Mouse (Mus musculus): ENCODE data around the gene Fat3.

The Fat3 gene

DNA sequence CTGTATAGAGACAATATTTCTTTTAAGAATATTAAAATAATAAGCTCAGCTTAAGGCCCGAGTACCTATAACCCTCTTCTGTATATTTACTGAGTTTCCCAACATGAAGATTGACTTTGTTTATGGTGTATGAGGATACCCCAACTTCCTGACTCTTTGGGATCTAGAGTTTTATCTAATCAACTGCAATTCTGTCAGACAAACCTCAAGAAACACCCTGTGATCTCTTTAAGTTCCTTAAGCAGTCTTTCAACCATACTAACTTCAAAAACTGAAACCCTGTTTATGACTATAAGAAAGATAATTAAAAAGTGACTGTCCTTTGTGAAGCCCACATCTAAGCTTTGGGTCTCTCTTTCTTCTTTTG, 546.8 kb downstream of the Fat3 start:
- in situ Hi-C loops (cut with MboI, MseI) = no loop called here

GRCm38 (mm10) chr9:15953585-15954337, 547.3 kb downstream of the Fat3 start:
- in situ Hi-C loops (cut with MboI, MseI) = no loop called here

- in situ Hi-C loops (cut with MboI, MseI) = no loop called here
These were observed 553.0 kb downstream of the Fat3 start for GRCm38 (mm10) chr9:15948086-15948485.

GRCm38 (mm10) chr9:15944182-15944581, 556.9 kb downstream of the Fat3 start:
- in situ Hi-C loops (cut with MboI, MseI) = no loop called here

DNA sequence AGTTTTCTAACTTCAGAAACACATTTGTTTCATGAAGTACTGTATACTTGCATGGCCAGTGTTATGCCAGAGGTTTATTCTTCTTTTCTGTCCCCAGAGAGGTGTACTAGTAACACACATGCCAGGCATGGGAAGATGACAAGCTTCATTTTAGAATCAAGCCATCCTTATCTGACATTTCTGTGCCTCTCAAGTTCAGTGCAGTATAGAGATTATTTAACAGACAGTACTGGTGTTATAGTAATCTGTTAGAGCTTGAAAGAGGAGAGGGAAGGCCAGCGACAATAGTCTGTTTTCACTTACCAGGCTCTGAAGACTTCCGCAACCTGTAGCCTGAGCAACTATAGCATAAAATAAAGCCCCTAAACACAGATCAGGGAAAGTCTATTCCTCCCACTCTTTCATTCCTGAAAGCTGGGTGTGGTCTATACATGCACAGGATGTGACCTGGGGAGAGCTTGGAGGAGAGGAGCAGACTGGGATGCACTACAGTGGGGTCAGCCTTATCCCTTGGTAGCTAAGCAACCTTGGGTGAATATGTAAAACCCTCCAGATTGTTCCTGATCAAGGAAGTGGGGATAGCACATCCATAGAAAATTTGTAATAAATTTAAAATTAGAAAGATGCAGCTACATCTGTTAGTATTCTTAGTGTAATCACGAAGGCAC, 557.5 kb downstream of the Fat3 start:
- in situ Hi-C loops (cut with MboI, MseI) = no loop called here

DNA sequence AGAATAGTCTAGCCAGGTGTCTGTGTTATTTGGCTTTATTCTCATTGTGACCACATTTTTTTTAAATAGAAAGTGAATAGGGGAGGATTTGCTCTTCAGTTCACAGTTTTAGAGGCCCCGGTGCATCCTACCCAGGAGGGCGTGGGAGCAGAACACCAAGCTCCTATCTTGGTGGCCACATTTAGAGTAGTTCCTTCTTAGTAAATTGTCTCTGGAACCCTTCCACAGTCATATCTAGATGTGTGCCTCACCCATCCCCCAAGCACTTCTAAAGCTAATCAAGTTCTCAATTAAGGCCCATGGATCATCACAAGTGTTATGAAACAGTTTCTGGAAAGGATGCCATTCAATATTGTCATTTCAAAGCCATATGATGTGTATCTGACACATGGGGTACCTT, 559.3 kb downstream of the Fat3 start:
- in situ Hi-C loops (cut with MboI, MseI) = no loop called here

GRCm38 (mm10) chr9:15940933-15941673, 560.0 kb downstream of the Fat3 start:
- in situ Hi-C loops (cut with MboI, MseI) = no loop called here

DNA sequence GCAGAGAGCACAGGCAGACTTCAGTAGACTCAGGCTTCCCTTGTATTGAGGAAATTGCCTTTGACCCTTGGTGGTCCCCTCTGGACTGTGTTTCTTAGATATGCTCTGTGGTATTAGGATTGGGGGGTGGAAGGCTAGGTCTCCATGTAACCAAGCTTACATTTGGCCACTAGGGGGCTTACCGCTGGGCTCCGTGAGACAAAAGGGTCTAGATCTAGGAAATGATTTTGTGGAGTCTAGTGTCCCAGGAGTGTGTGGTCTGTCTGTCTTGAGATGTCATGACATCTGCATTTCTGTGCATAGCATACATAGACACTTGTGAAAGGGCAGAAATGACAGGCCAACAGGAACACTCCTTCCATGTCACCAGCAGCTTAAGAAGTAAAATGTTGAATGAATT, 561.5 kb downstream of the Fat3 start:
- in situ Hi-C loops (cut with MboI, MseI) = no loop called here

DNA sequence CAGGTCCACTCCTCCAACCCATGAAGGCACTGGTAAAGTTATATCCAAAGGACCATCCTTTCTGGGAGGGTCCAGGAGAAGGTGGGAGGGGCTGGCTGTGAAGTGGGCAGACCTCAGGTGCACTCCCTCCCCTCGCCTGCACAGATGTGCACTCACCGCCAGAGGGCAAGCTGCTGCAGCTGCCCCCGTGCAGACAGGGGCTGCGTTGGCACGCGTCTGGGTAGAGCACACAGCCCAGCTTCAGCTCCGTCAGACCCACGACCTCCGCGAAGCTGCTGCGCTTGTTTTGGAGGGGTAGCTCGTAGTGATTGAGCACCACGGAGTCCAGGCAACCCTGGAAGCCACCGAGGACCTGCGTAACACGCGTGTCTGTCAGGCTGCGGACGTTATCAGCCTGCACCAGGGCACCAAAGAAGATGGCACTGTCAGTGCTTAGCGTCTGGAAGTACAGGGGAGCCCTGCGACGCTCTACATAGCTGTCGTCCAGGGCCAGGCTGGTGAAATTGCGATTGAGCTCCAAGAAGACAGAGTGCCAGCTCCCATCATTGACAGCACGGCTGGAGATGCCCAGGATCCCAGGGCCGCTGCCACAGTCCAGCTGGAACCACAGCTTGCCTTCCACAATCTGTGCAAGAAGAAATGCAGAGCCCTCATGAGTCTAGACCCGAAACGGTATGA, 563.1 kb downstream of the Fat3 start:
- in situ Hi-C loops (cut with MboI, MseI) = no loop called here

DNA sequence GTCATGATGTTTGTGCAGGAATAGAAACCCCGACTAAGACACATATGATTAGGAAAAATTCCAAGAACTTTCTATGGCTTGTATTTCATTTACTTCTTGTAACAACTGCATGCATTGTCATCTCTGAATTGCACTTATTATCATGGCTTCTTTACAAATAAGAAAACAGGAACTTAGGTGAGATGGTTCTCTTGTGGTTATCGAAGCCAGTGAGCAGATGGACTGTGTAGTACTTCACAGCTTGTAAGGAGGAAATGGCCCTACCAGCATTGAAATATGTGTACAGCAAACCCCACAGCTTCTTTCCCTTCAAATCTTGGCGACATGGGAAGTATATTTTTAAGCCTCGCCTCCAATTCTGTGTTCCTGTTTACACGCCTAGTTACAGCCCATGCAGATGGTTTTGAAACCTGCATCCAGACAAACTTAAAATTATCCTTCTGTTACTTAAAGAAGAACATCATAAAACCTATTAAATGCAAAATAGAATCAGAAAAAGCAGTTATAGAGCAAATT, 570.1 kb downstream of the Fat3 start:
- in situ Hi-C loops (cut with MboI, MseI) = no loop called here

DNA sequence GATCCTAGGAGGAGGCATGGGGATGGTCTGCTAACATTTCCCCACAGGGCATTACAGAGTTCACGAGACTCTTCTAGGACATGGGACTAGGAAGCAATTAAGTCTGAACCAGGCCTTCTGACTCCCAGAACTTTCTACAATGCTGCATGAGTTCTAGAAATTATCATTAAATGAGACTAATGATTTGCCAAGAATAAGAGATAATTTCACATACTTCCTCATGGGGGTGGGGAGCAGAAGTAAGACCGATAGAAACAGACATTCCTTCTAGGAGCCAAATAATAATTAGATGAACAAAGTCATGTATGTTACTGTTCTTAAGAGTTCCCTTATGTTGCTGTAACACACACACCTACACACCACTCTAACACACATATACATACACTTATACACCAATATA, 572.8 kb downstream of the Fat3 start:
- in situ Hi-C loops (cut with MboI, MseI) = no loop called here

DNA sequence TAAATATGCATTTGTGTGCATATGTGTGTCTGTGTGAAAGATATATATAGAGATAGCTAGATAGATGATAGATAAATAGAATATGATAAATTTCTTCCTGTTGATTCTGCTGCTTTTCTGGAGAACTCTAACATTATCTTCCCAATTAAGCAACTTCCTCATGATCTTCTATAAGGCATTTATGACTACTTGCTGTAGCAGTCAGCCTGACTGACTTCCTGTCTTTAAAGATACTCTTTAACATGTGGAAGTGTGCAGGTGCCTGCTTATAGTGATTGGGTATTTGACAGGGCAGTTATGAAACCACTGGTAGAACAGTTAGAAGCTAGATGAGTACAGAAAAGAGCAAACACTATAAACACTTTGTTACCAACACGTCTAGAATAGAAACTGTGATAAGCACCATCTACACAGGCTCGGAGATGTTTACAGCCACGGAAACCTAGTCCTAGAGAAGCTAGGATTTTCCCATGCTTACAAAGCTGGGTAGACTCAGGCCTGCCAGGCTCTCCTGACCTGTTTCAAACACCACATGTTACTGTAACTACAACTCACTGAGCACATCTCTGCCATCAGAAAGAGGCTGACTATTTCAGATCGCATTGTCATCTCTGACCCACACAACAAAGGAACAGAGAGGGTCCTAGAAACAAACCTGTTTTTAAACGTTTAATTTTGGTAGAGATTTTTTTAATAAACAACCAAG, 573.6 kb downstream of the Fat3 start:
- in situ Hi-C loops (cut with MboI, MseI) = no loop called here

- in situ Hi-C loops (cut with MboI, MseI) = no loop called here
These were observed 575.8 kb downstream of the Fat3 start for GRCm38 (mm10) chr9:15925237-15925636.

- in situ Hi-C loops (cut with MboI, MseI) = no loop called here
These were observed 580.8 kb downstream of the Fat3 start for GRCm38 (mm10) chr9:15920271-15920670.

- in situ Hi-C loops (cut with MboI, MseI) = no loop called here
These were observed 581.6 kb downstream of the Fat3 start for GRCm38 (mm10) chr9:15919373-15920005.

DNA sequence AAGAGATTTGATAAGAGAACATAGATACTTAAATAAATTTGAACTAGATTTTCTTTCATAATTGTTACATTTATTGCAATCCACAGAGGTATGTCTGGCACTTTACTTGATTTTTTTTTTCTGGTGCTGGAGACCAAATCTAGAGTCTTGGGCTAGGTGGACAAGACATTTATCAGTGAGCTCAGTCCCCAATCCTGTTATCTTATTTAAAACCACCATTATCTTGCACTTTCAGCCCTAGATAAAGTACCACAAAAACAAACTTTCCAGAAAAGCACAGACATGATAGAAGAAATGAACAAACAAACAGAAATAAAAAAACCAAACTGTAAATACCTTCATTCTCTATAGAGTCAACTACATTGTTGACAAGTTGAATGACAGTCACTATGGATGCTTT, 584.5 kb downstream of the Fat3 start:
- in situ Hi-C loops (cut with MboI, MseI) = no loop called here

DNA sequence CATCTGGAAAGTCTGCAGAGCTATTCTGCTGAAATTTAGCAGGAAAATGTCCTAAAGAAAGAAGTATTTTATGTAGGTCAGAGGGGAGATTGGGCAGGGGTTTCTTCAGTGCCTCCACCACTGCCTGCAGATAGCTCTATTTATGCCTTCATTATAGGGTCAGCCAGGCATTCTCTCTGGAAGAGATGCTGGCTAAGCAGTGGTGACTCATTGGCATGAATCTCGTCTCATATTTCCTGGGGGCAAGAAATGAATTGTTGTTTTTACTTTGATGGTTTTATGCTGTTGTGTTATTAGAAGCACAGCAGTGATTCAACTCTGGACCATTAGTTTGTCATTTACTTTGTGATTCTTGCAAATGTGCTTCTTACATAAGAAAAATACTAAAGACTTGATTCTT, 588.4 kb downstream of the Fat3 start:
- in situ Hi-C loops (cut with MboI, MseI) = no loop called here

GRCm38 (mm10) chr9:15909397-15910113, 591.5 kb downstream of the Fat3 start:
- in situ Hi-C loops (cut with MboI, MseI) = no loop called here

GRCm38 (mm10) chr9:15903948-15904750, 596.9 kb downstream of the Fat3 start:
- in situ Hi-C loops (cut with MboI, MseI) = no loop called here

Measured in T-helper 2 cell (primary cell).